Mouse (Mus musculus) spleen, adult 2 months (tissue): Measurements from ENCODE around the gene Gnb3. TPM values are rescaled to one million over a fixed set of nuclear protein-coding genes. Genes with fewer than 3 reads are reported as not detected.
"Not testable (repeated sequence)": the region's sequence is repeated elsewhere in the genome, so short reads cannot be mapped to it uniquely, and the experiment has no call there.

Experiments used
- DNase-seq, 2 experiments: peaks; one replicate each; pipeline versions ENCODE4 v3.0.0 to v3.0.0-alpha.2; 2012 to 2021; ENCODE audit warnings: low spot score in 2 of 2, low read depth in 1 of 2
- H3K27ac ChIP-seq: fragments of 200-500 bp; 2 replicates; pipeline ENCODE4 v1.5.1; 2012; ENCODE audit warnings: low read length, inconsistent platforms; ENCODE audit not compliant: insufficient read depth
- H3K27me3 ChIP-seq: fragments of 200-500 bp; 2 replicates; pipeline ENCODE4 v1.6.1; 2012; ENCODE audit warnings: mild to moderate bottlenecking, moderate library complexity, low read length, inconsistent platforms; ENCODE audit not compliant: control insufficient read depth, insufficient read depth
- H3K36me3 ChIP-seq: fragments of 200-500 bp; 2 replicates; pipeline ENCODE4 v1.6.1; 2012; ENCODE audit warnings: mild to moderate bottlenecking, low read length, inconsistent platforms; ENCODE audit not compliant: control insufficient read depth, insufficient read depth
- H3K4me1 ChIP-seq: fragments of 200-500 bp; 2 replicates; pipeline ENCODE4 v1.6.1; 2011; ENCODE audit warnings: inconsistent platforms; ENCODE audit not compliant: control insufficient read depth, insufficient read depth, insufficient read length
- H3K4me3 ChIP-seq: fragments of 200-500 bp; 2 replicates; pipeline ENCODE4 v1.5.1; 2011; ENCODE audit warnings: mild to moderate bottlenecking, inconsistent platforms; ENCODE audit not compliant: insufficient read depth, insufficient read length; ENCODE audit errors: extremely low read depth
- CTCF ChIP-seq: fragments of 200-500 bp; IDR thresholded peaks from 2 replicates; pipeline ENCODE4 v1.5.1; 2011; ENCODE audit warnings: mild to moderate bottlenecking, inconsistent platforms; ENCODE audit not compliant: insufficient read depth, insufficient read length, insufficient replicate concordance; ENCODE audit errors: extremely low read depth
- POLR2A ChIP-seq: fragments of 200-500 bp; IDR thresholded peaks from 2 replicates; pipeline ENCODE4 v1.6.1; 2011; ENCODE audit warnings: low read depth, low read length, inconsistent platforms
- WGBS: fragments of 180-500 bp; shearing (Covaris S2); methylation state at CpG from one replicate; pipeline ENCODE4 v1.1.7; 2018; 5-methylcytosine and 5-hydroxymethylcytosine counted together
- polyA plus RNA-seq: library from polyadenylated mRNA; depleted of rRNA; stranded (reverse); fragments of >200 nt; gene quantifications from 2 replicates; pipeline ENCODE4 v1.2.3, GENCODE M21; 2012

The Gnb3 gene
- polyA plus RNA-seq, 1 experiment = 0.37 TPM

GRCm38 (mm10) chr6:124808358-124809012 is 31.6 kb downstream of the Gnb3 start, which contains the start of gene Spsb2:
Gene Spsb2 (plus strand): TSS chr6:124808661.
- Histone ChIP-seq H3K4me3 (peak within 1 kb of the TSS; percentile 77), H3K4me1 (peaks cover 8% of the 10 kb centered on the region), H3K36me3 (peaks cover 4% of the 10 kb centered on the region), H3K27ac (peak within 1 kb of the TSS; percentile 64), H3K27me3 (no peaks in the 10 kb centered on the region)
- DNase-seq = peak in 1 of 2 experiments; percentile 58
- WGBS = 6% methylated on average over 29 of the region's 29 CpGs
- TF ChIP-seq CTCF (no peak), POLR2A (no peak)

GRCm38 (mm10) chr6:124807986-124808357 is 32.1 kb downstream of the Gnb3 start:
- TF ChIP-seq POLR2A (no peak), CTCF (no peak)
- Histone ChIP-seq H3K4me1 (peaks cover 8% of the 10 kb centered on the region), H3K27me3 (no peaks in the 10 kb centered on the region), H3K4me3 (no peak overlapping the region), H3K27ac (peak overlapping the region; percentile 14; the same call in 1 of the 2 replicates), H3K36me3 (peaks cover 4% of the 10 kb centered on the region)
- 90% methylated on average over 6 of the region's 6 CpGs for WGBS
- DNase-seq = no peak

- no peak for DNase-seq
- 87% methylated on average over 4 of the region's 4 CpGs for WGBS
- H3K27ac ChIP-seq = no peak overlapping the region
- no peaks in the 10 kb centered on the region for H3K27me3 ChIP-seq
- peaks cover 8% of the 10 kb centered on the region for H3K4me1 ChIP-seq
- peaks cover 4% of the 10 kb centered on the region for H3K36me3 ChIP-seq
- no peak for TF ChIP-seq POLR2A
- no peak for TF ChIP-seq CTCF
- H3K4me3 ChIP-seq = no peak overlapping the region
Observed at GRCm38 (mm10) chr6:124807366-124807765, 32.7 kb downstream of the Gnb3 start.

- no peak overlapping the region for H3K27ac ChIP-seq
- peaks cover 8% of the 10 kb centered on the region for H3K4me1 ChIP-seq
- DNase-seq = no peak
- 87% methylated on average over 7 of the region's 7 CpGs for WGBS
- H3K27me3 ChIP-seq = no peaks in the 10 kb centered on the region
- H3K4me3 ChIP-seq = no peak overlapping the region
- TF ChIP-seq CTCF (no peak), POLR2A (no peak)
- H3K36me3 ChIP-seq = no peaks in the 10 kb centered on the region; the same call in 1 of the 2 replicates
Observed at GRCm38 (mm10) chr6:124806446-124807140, 33.5 kb downstream of the Gnb3 start.

GRCm38 (mm10) chr6:124805341-124806321 is 34.4 kb downstream of the Gnb3 start:
- DNase-seq = peak; percentile 67 to 73
- no peak for TF ChIP-seq POLR2A
- no peak for TF ChIP-seq CTCF
- Histone ChIP-seq H3K27me3 (no peaks in the 10 kb centered on the region), H3K36me3 (no peaks in the 10 kb centered on the region), H3K4me1 (peaks cover 8% of the 10 kb centered on the region), H3K27ac (no peak overlapping the region), H3K4me3 (peak overlapping the region; percentile 56)
- WGBS = 8% methylated on average over 34 of the region's 34 CpGs

- no peak overlapping the region for H3K4me3 ChIP-seq
- no peak for TF ChIP-seq CTCF
- TF ChIP-seq POLR2A = no peak
- H3K27ac ChIP-seq = no peak overlapping the region
- no peak for DNase-seq
- no peaks in the 10 kb centered on the region for H3K36me3 ChIP-seq
- H3K4me1 ChIP-seq = peaks cover 8% of the 10 kb centered on the region
- WGBS = 75% methylated on average over 3 of the region's 3 CpGs
- no peaks in the 10 kb centered on the region for H3K27me3 ChIP-seq
Observed at GRCm38 (mm10) chr6:124804341-124804740, 35.7 kb downstream of the Gnb3 start.

GRCm38 (mm10) chr6:124803691-124804090 is 36.4 kb downstream of the Gnb3 start:
- not testable (repeated sequence) for H3K4me3 ChIP-seq, H3K36me3 ChIP-seq, DNase-seq, H3K27me3 ChIP-seq, H3K27ac ChIP-seq, H3K4me1 ChIP-seq
- 98% methylated on average over 4 of the region's 4 CpGs for WGBS
